Mouse (Mus musculus) liver, embryonic 16.5 days (tissue): ENCODE results near the gene Mecom. TPM values are rescaled to one million over a fixed set of nuclear protein-coding genes. Genes with fewer than 3 reads are reported as not detected.

Source experiments
- ATAC-seq: fragments of 200-750 bp; cut with Nextera tagmentation; 2 replicates; pipeline ENCODE4 v1.8.0; 2017; ENCODE audit warnings: low read depth, mild to moderate bottlenecking, moderate number of reproducible peaks, moderate library complexity
- H3K27ac ChIP-seq: fragments of 300-500 bp; sonication (generic); 2 replicates; pipeline ENCODE4 v1.5.1; 2014; ENCODE audit warnings: mild to moderate bottlenecking, low read length
- H3K27me3 ChIP-seq: fragments of 300-500 bp; sonication (generic); 2 replicates; pipeline ENCODE4 v1.6.1; 2014; ENCODE audit warnings: low read depth, low read length, mixed read lengths; ENCODE audit not compliant: control insufficient read depth, insufficient read depth
- H3K36me3 ChIP-seq: fragments of 300-500 bp; sonication (generic); 2 replicates; pipeline ENCODE4 v1.6.1; 2014; ENCODE audit warnings: mild to moderate bottlenecking; ENCODE audit not compliant: control insufficient read depth, insufficient read depth
- H3K4me1 ChIP-seq: fragments of 300-500 bp; sonication (generic); 2 replicates; pipeline ENCODE4 v1.6.1; 2014; ENCODE audit warnings: low read depth, low read length, mixed read lengths; ENCODE audit not compliant: control insufficient read depth
- H3K4me2 ChIP-seq: fragments of 300-500 bp; sonication (generic); 2 replicates; pipeline ENCODE4 v1.6.1; 2014; ENCODE audit warnings: low read depth, low read length, mixed read lengths
- H3K4me3 ChIP-seq: fragments of 300-500 bp; sonication (generic); 2 replicates; pipeline ENCODE4 v1.5.1; 2014; ENCODE audit warnings: low read depth, mild to moderate bottlenecking, low read length
- H3K9ac ChIP-seq: fragments of 300-500 bp; sonication (generic); 2 replicates; pipeline ENCODE4 v1.6.1; 2014; ENCODE audit warnings: low read depth, low read length
- H3K9me3 ChIP-seq: fragments of 300-500 bp; sonication (generic); replicated peaks from 2 replicates; pipeline ENCODE4 v1.6.1; 2016; ENCODE audit warnings: low read length; ENCODE audit not compliant: control insufficient read depth
- WGBS: fragments of 180-500 bp; shearing (Covaris S2); extraction: QIAGEN DNeasy Blood & Tissue Kit; methylation state at CpG from one replicate; pipeline ENCODE4 v1.1.7; 2014; ENCODE audit not compliant: insufficient replicate concordance; 5-methylcytosine and 5-hydroxymethylcytosine counted together
- polyA plus RNA-seq: library from polyadenylated mRNA; unstranded; fragments of >200 nt; fragmentation: Nextera tagmentation; extraction: Ambion mirVana; gene quantifications from 2 replicates; pipeline ENCODE4 v1.2.1, GENCODE M21; 2015

Mecom gene
- polyA plus RNA-seq, 1 experiment from 2014 or later = 1.0 TPM

GRCm38 (mm10) chr3:30195186-30195585, 352.6 kb downstream of the Mecom start:
- H3K4me2 ChIP-seq = no peak overlapping the region
- H3K4me3 ChIP-seq = no peak overlapping the region
- no peaks in the 10 kb centered on the region for H3K9me3 ChIP-seq
- no peaks in the 10 kb centered on the region for H3K27me3 ChIP-seq
- WGBS = 53% methylated on average over 3 of the region's 3 CpGs
- H3K27ac ChIP-seq = no peak overlapping the region
- H3K36me3 ChIP-seq = no peaks in the 10 kb centered on the region
- H3K9ac ChIP-seq = no peak overlapping the region
- H3K4me1 ChIP-seq = no peaks in the 10 kb centered on the region
- no peak for ATAC-seq

- 58% methylated on average over 12 of the region's 12 CpGs for WGBS
- H3K9me3 ChIP-seq = no peaks in the 10 kb centered on the region
- H3K27me3 ChIP-seq = no peaks in the 10 kb centered on the region
- H3K36me3 ChIP-seq = no peaks in the 10 kb centered on the region
- H3K27ac ChIP-seq = no peak overlapping the region
- no peak overlapping the region for H3K9ac ChIP-seq
- no peak overlapping the region for H3K4me2 ChIP-seq
- H3K4me3 ChIP-seq = no peak overlapping the region
- no peak for ATAC-seq
- no peaks in the 10 kb centered on the region for H3K4me1 ChIP-seq
Measured at GRCm38 (mm10) chr3:30192294-30193007, 355.4 kb downstream of the Mecom start.

GRCm38 (mm10) chr3:30189325-30189724, 358.5 kb downstream of the Mecom start:
- H3K27me3 ChIP-seq = no peaks in the 10 kb centered on the region
- H3K4me3 ChIP-seq = no peak overlapping the region
- H3K9me3 ChIP-seq = no peaks in the 10 kb centered on the region
- no peak overlapping the region for H3K4me2 ChIP-seq
- H3K4me1 ChIP-seq = no peaks in the 10 kb centered on the region
- H3K27ac ChIP-seq = no peak overlapping the region
- ATAC-seq = peak; percentile 27; the same call in 1 of the 2 replicates
- 35% methylated on average over 2 of the region's 2 CpGs for WGBS
- no peak overlapping the region for H3K9ac ChIP-seq
- H3K36me3 ChIP-seq = no peaks in the 10 kb centered on the region

- no peaks in the 10 kb centered on the region for H3K27me3 ChIP-seq
- no peaks in the 10 kb centered on the region for H3K4me1 ChIP-seq
- no peak overlapping the region for H3K27ac ChIP-seq
- H3K9me3 ChIP-seq = no peaks in the 10 kb centered on the region
- H3K4me2 ChIP-seq = no peak overlapping the region
- WGBS = 46% methylated on average over 5 of the region's 5 CpGs
- ATAC-seq = no peak
- no peak overlapping the region for H3K9ac ChIP-seq
- H3K4me3 ChIP-seq = no peak overlapping the region
- H3K36me3 ChIP-seq = no peaks in the 10 kb centered on the region
Measured at GRCm38 (mm10) chr3:30187812-30188469, 359.9 kb downstream of the Mecom start.

GRCm38 (mm10) chr3:30181807-30182481, 365.9 kb downstream of the Mecom start:
- no peak for ATAC-seq
- Histone ChIP-seq H3K27me3 (no peaks in the 10 kb centered on the region), H3K27ac (no peak overlapping the region), H3K4me3 (no peak overlapping the region), H3K4me2 (no peak overlapping the region), H3K9me3 (no peaks in the 10 kb centered on the region), H3K4me1 (no peaks in the 10 kb centered on the region), H3K36me3 (no peaks in the 10 kb centered on the region), H3K9ac (no peak overlapping the region)
- 61% methylated on average over 8 of the region's 8 CpGs for WGBS

- Histone ChIP-seq H3K4me2 (no peak overlapping the region), H3K27me3 (no peaks in the 10 kb centered on the region), H3K27ac (no peak overlapping the region), H3K4me1 (no peaks in the 10 kb centered on the region), H3K9ac (no peak overlapping the region), H3K36me3 (no peaks in the 10 kb centered on the region), H3K9me3 (no peaks in the 10 kb centered on the region), H3K4me3 (no peak overlapping the region)
- 65% methylated on average over 5 of the region's 5 CpGs for WGBS
- no peak for ATAC-seq
Measured at GRCm38 (mm10) chr3:30176615-30177014, 371.2 kb downstream of the Mecom start.

- Histone ChIP-seq H3K27ac (no peak overlapping the region), H3K27me3 (no peaks in the 10 kb centered on the region), H3K4me1 (no peaks in the 10 kb centered on the region), H3K4me2 (no peak overlapping the region), H3K9ac (no peak overlapping the region), H3K9me3 (no peaks in the 10 kb centered on the region), H3K4me3 (no peak overlapping the region), H3K36me3 (no peaks in the 10 kb centered on the region)
- 57% methylated on average over 3 of the region's 3 CpGs for WGBS
- no peak for ATAC-seq
Measured at GRCm38 (mm10) chr3:30173812-30174211, 374.0 kb downstream of the Mecom start.

GRCm38 (mm10) chr3:30168396-30169186, 379.2 kb downstream of the Mecom start:
- Histone ChIP-seq H3K4me2 (no peak overlapping the region), H3K27me3 (no peaks in the 10 kb centered on the region), H3K36me3 (no peaks in the 10 kb centered on the region), H3K27ac (no peak overlapping the region), H3K9ac (no peak overlapping the region), H3K4me3 (no peak overlapping the region), H3K9me3 (no peaks in the 10 kb centered on the region), H3K4me1 (no peaks in the 10 kb centered on the region)
- ATAC-seq = no peak
- WGBS = 62% methylated on average over 3 of the region's 3 CpGs
